In the genomic region with DNA sequence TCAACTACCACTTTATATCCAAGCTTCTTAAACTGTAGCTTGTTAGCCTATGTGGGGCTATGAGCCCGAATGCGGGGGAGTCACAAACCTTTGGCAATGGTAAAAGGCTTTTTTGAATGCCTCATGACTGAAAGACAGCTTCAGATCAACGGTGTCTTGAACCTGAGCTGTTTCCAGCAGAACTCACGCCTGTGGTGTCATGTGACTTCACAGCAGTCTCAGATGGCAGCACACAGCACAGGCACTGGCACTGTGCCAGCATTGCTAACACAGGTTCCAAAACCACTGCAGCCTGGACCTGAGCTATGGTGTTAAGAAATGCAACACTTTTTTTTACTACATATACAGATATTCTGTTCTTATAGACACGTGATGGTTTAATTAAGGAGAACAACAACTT, we compare ENCODE assay signal across 10 mouse cellular contexts. TPM values are rescaled to one million over a fixed set of nuclear protein-coding genes. Genes with fewer than 3 reads are reported as not detected.
DNase-seq lines count a peak whose midpoint lies in the region; ATAC-seq and TF ChIP-seq lines count a peak whose summit lies in the region.
"Had no signal": no experiment of that assay in that cellular context is flagged by ENCODE, and none has a peak within 500 bp of the region (broad histone marks: within the 10 kb centered on the region; RNA-seq: fewer than 3 reads in every experiment).

No protein-coding gene starts in this region.

- TF ChIP-seq POLR2A in heart, adult 2 months (IDR thresholded peaks at IDR 0.05; ENCODE audit: insufficient read depth, low read depth, low read length): no peak

- no peak overlapping the region for H3K27ac ChIP-seq in hindbrain, embryonic 16.5 days (ENCODE audit: low read depth, low read length)
- no peak overlapping the region for H3K27ac ChIP-seq in hindbrain, embryonic 10.5 days
- no peak overlapping the region for H3K27ac ChIP-seq in embryonic facial prominence, embryonic 15.5 days (replicated peaks)
- H3K27ac ChIP-seq in heart, adult 2 months: no peak overlapping the region
- H3K27ac ChIP-seq: embryonic facial prominence, embryonic 12.5 days had no signal

- no peaks in the 10 kb centered on the region for H3K9me3 ChIP-seq in hindbrain, embryonic 16.5 days (ENCODE audit: control insufficient read depth, low read length)
- no peaks in the 10 kb centered on the region for H3K9me3 ChIP-seq in hindbrain, embryonic 10.5 days
- H3K9me3 ChIP-seq in embryonic facial prominence, embryonic 15.5 days (replicated peaks): no peaks in the 10 kb centered on the region

- no peaks in the 10 kb centered on the region for H3K27me3 ChIP-seq in hindbrain, embryonic 16.5 days (replicated peaks; ENCODE audit: control insufficient read depth, insufficient read depth, low read length)
- no peaks in the 10 kb centered on the region for H3K27me3 ChIP-seq in hindbrain, embryonic 10.5 days (ENCODE audit: insufficient read depth, poor library complexity, severe bottlenecking)
- H3K27me3 ChIP-seq in embryonic facial prominence, embryonic 15.5 days: no peaks in the 10 kb centered on the region
- no peaks in the 10 kb centered on the region for H3K27me3 ChIP-seq in heart, adult 2 months (ENCODE audit: control insufficient read depth, insufficient read depth, low read length)
- H3K27me3 ChIP-seq: embryonic facial prominence, embryonic 12.5 days had no signal

- no peak overlapping the region for H3K9ac ChIP-seq in hindbrain, embryonic 16.5 days (ENCODE audit: low read depth, low read length)
- no peak overlapping the region for H3K9ac ChIP-seq in embryonic facial prominence, embryonic 15.5 days
- no peak overlapping the region for H3K9ac ChIP-seq in heart, adult 2 months (ENCODE audit: low read depth, low read length)
- H3K9ac ChIP-seq: embryonic facial prominence, embryonic 12.5 days had no signal

- no peak for TF ChIP-seq CTCF in heart, adult 2 months (IDR thresholded peaks at IDR 0.05)

- no peak overlapping the region for H3K4me3 ChIP-seq in hindbrain, embryonic 16.5 days (ENCODE audit: low read length)
- H3K4me3 ChIP-seq in hindbrain, embryonic 10.5 days: no peak overlapping the region
- H3K4me3 ChIP-seq in embryonic facial prominence, embryonic 15.5 days (replicated peaks): no peak overlapping the region
- no peak overlapping the region for H3K4me3 ChIP-seq in heart, adult 2 months
- H3K4me3 ChIP-seq: embryonic facial prominence, embryonic 12.5 days had no signal

- H3K4me1 ChIP-seq in hindbrain, embryonic 16.5 days (ENCODE audit: control insufficient read depth, insufficient read depth, low read depth, low read length): peaks cover 7% of the 10 kb centered on the region
- no peaks in the 10 kb centered on the region for H3K4me1 ChIP-seq in hindbrain, embryonic 10.5 days (replicated peaks)
- H3K4me1 ChIP-seq in embryonic facial prominence, embryonic 15.5 days: peaks cover 9% of the 10 kb centered on the region
- H3K4me1 ChIP-seq in heart, adult 2 months (ENCODE audit: control insufficient read depth, insufficient read depth, low read length): peaks cover 17% of the 10 kb centered on the region

- H3K36me3 ChIP-seq in hindbrain, embryonic 16.5 days (ENCODE audit: control insufficient read depth, insufficient read depth, low read length): no peaks in the 10 kb centered on the region
- no peaks in the 10 kb centered on the region for H3K36me3 ChIP-seq in hindbrain, embryonic 10.5 days
- H3K36me3 ChIP-seq in embryonic facial prominence, embryonic 15.5 days: peaks cover 4% of the 10 kb centered on the region; the same call in 1 of the 2 replicates
- peaks cover 9% of the 10 kb centered on the region for H3K36me3 ChIP-seq in heart, adult 2 months (ENCODE audit: control insufficient read depth, insufficient read depth, low read length)
- H3K36me3 ChIP-seq: embryonic facial prominence, embryonic 12.5 days had no signal

- H3K79me2 ChIP-seq in heart, adult 2 months (replicated peaks; ENCODE audit: control insufficient read depth, insufficient read depth, low read length): no peaks in the 10 kb centered on the region

- TF ChIP-seq EP300 in heart, adult 2 months (IDR thresholded peaks at IDR 0.05; ENCODE audit: insufficient read depth, low read depth, low read length): no peak

- ATAC-seq in hindbrain, embryonic 16.5 days: peak; percentile 37; the same call in 1 of the 2 replicates
- 0 out of 2 replicates have a peak, but pooled peaks have one; percentile 39 for ATAC-seq in embryonic facial prominence, embryonic 15.5 days (ENCODE audit: insufficient number of reproducible peaks, low FRiP score, low TSS enrichment, low read depth)

- intact Hi-C loops in heart, adult 2 months (cut with DNase I): no loop called here

- WGBS in hindbrain, embryonic 16.5 days: 42% methylated on average over 5 of the region's 5 CpGs
- 76% methylated on average over 5 of the region's 5 CpGs for WGBS in hindbrain, embryonic 10.5 days
- 38% methylated on average over 5 of the region's 5 CpGs for WGBS in embryonic facial prominence, embryonic 15.5 days
- 59% methylated on average over 5 of the region's 5 CpGs for WGBS in heart, adult 2 months

- no peak for DNase-seq in hindbrain, embryonic 10.5 days (ENCODE audit: low spot score)
- peak; percentile 29 for DNase-seq in CD4-positive helper T cell, adult 2 months (ENCODE audit: low read depth, low spot score)
- peak; percentile 64 to 79 for DNase-seq in kidney, postnatal 4 days
- no peak for DNase-seq in frontal cortex, postnatal 14 days (ENCODE audit: low spot score in 2 of 2)
- no peak for DNase-seq in heart, adult 2 months

- no peak overlapping the region for H3K4me2 ChIP-seq in hindbrain, embryonic 16.5 days (ENCODE audit: low read length)
- no peak overlapping the region for H3K4me2 ChIP-seq in embryonic facial prominence, embryonic 15.5 days (replicated peaks)
- H3K4me2 ChIP-seq: embryonic facial prominence, embryonic 12.5 days had no signal

RNA-seq across cellular contexts. Expression of a gene that starts 44.7 kb away (rescaled TPM):
- polyA plus RNA-seq in hindbrain, embryonic 16.5 days (2015; fragmentation: Nextera tagmentation; extraction: Ambion mirVana): not detected in 2 replicates
- not detected in 2 replicates for polyA plus RNA-seq in hindbrain, embryonic 10.5 days (2016; fragmentation: Nextera tagmentation; extraction: Ambion mirVana)
- polyA plus RNA-seq in embryonic facial prominence, embryonic 15.5 days (2015; fragmentation: Nextera tagmentation; extraction: Ambion mirVana): not detected in 2 replicates
- total RNA-seq in heart, adult 2 months (2021): not detected
- polyA plus RNA-seq in heart, adult 2 months (2012; rRNA removed): not detected in 2 replicates
- total RNA-seq: left cerebral cortex, adult 18-20 months had no signal
- polyA plus RNA-seq: embryonic facial prominence, embryonic 12.5 days; neural tube, embryonic 14.5 days had no signal

Comparison
In these comparisons a context has a peak if more than half of its experiments do, and no peak if none do; other contexts are left out.
1. DNase-seq: peak in CD4-positive helper T cell, adult 2 months (single experiment) and kidney, postnatal 4 days (2 of 2); none in hindbrain, embryonic 10.5 days (single experiment), frontal cortex, postnatal 14 days (0 of 2) and heart, adult 2 months (0 of 2).